Mouse (Mus musculus): ENCODE results near the gene Bbx. TPM values are rescaled to one million over a fixed set of nuclear protein-coding genes. Genes with fewer than 3 reads are reported as not detected.

Gene Bbx
- polyA plus RNA-seq, 1 experiment from 2014 or later, result 50.4 TPM

DNA sequence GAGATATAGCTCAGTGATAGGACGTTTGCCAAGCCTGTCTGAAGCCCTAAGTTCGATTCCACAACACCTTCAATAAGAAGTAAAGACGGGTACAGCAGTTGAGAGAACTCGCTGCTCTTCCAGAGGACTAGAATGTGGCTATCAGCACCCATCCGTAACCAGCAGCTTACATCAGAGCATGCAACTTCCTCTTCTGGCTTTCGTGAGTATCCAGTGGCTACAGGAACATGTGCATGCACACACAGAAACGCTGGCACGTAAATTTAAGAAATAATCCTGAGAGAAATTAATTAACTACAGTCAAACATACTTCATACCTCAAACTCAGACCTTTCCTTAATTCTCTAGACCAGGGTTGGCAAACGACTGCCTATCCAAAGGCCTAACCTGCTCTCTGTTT lies 16.9 kb upstream of the Bbx start:
- no peak overlapping the region for H3K4me2 ChIP-seq (replicated peaks; ENCODE audit: low read depth, low read length)
- H3K27me3 ChIP-seq (ENCODE audit: control insufficient read depth, insufficient read depth, low read length), result no peaks in the 10 kb centered on the region
- no peak overlapping the region for H3K27ac ChIP-seq (ENCODE audit: low read length)
- H3K4me1 ChIP-seq (ENCODE audit: control insufficient read depth, insufficient read depth, low read length), result no peaks in the 10 kb centered on the region
- H3K9me3 ChIP-seq (ENCODE audit: control insufficient read depth, low read depth, low read length), result no peaks in the 10 kb centered on the region
- no peak overlapping the region for H3K9ac ChIP-seq (replicated peaks; ENCODE audit: low read depth, low read length)
- no peak for ATAC-seq (ENCODE audit: insufficient number of reproducible peaks, insufficient read depth, low FRiP score, low read depth)
- H3K36me3 ChIP-seq (ENCODE audit: control insufficient read depth, insufficient read depth, low read length), result no peaks in the 10 kb centered on the region
- H3K4me3 ChIP-seq (ENCODE audit: low read depth, low read length), result no peak overlapping the region
- 83% methylated on average over 9 of the region's 9 CpGs for WGBS

DNA sequence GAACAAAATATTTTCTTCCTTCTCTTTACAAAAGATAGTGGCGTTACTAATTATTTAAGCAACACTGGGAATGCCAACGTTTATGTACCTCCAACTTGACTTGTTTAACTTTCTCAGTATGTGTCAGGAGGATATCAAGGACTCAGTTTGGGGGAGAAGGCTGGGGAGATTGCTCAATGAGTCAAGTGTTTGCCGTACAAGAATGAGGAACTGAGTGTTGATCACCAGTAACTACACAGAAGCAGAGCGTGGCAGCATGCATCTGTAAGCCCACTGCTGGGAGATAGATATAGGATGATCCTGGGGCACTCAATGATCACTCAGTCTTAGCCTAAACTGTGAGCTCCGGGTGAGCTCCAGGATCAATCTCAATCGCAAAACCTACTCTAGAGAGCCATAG lies 12.8 kb upstream of the Bbx start:
- H3K27me3 ChIP-seq (ENCODE audit: control insufficient read depth, insufficient read depth, low read length), result no peaks in the 10 kb centered on the region
- H3K4me1 ChIP-seq (ENCODE audit: control insufficient read depth, insufficient read depth, low read length), result no peaks in the 10 kb centered on the region
- WGBS, result 67% methylated on average over 6 of the region's 6 CpGs
- H3K36me3 ChIP-seq (ENCODE audit: control insufficient read depth, insufficient read depth, low read length), result no peaks in the 10 kb centered on the region
- H3K4me2 ChIP-seq (replicated peaks; ENCODE audit: low read depth, low read length), result no peak overlapping the region
- no peak overlapping the region for H3K27ac ChIP-seq (ENCODE audit: low read length)
- ATAC-seq (ENCODE audit: insufficient number of reproducible peaks, insufficient read depth, low FRiP score, low read depth), result no peak
- H3K9me3 ChIP-seq (ENCODE audit: control insufficient read depth, low read depth, low read length), result no peaks in the 10 kb centered on the region
- no peak overlapping the region for H3K4me3 ChIP-seq (ENCODE audit: low read depth, low read length)
- H3K9ac ChIP-seq (replicated peaks; ENCODE audit: low read depth, low read length), result no peak overlapping the region

DNA sequence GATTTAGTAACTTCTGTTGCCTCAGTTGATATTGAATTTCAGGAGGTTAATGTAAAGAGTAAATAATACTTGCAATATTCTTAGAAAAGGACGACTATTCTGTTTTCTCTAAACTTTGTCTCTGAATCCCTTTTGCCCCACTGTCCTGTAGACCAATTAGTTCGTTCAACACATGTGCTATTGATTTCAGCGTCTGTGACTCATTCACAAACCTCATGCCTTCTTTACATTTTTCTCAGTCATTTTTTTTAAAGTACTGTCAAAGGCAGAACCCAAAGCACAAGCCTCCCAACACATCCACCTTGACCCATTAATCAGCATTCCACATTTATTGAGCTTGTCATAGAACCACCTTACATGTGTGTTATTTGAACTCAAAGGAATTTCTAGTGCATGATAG lies 6.6 kb upstream of the Bbx start:
- no peak overlapping the region for H3K4me3 ChIP-seq (ENCODE audit: low read depth, low read length)

DNA sequence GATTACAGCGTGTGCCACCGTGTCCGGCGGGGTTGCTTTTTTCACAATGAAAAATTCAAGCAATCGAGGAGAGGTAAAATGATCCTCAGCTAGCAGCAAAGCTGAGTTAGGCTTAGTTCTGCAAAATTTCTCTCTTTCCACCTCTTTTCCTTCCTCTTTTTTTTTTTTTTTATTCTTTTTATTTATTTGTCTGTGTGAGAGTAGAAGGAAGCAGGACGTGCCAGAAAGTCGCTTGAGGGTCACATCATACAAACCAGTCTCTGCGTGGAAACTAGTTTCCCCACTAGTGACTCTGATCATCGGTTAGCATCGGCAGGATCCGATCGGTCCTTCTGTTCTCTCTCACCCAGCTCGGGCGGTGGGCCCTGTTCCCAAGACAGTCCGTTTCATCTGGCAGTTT lies 5.6 kb upstream of the Bbx start:
- Histone ChIP-seq H3K27me3 (ENCODE audit: control insufficient read depth, insufficient read depth, low read length) (no peaks in the 10 kb centered on the region), H3K36me3 (ENCODE audit: control insufficient read depth, insufficient read depth, low read length) (no peaks in the 10 kb centered on the region), H3K9ac (replicated peaks; ENCODE audit: low read depth, low read length) (no peak overlapping the region), H3K9me3 (ENCODE audit: control insufficient read depth, low read depth, low read length) (no peaks in the 10 kb centered on the region), H3K4me3 (ENCODE audit: low read depth, low read length) (no peak overlapping the region), H3K27ac (ENCODE audit: low read length) (no peak overlapping the region), H3K4me1 (ENCODE audit: control insufficient read depth, insufficient read depth, low read length) (no peaks in the 10 kb centered on the region), H3K4me2 (replicated peaks; ENCODE audit: low read depth, low read length) (no peak overlapping the region)
- whole genome bisulfite sequencing, result 87% methylated on average over 15 of the region's 15 CpGs
- ATAC-seq (ENCODE audit: insufficient number of reproducible peaks, insufficient read depth, low FRiP score, low read depth), result no peak

More for the DNA sequence above, 6.6 kb upstream of the Bbx start:
- Histone ChIP-seq H3K27ac (ENCODE audit: low read length) (no peak overlapping the region), H3K9ac (replicated peaks; ENCODE audit: low read depth, low read length) (no peak overlapping the region), H3K4me2 (replicated peaks; ENCODE audit: low read depth, low read length) (no peak overlapping the region), H3K4me1 (ENCODE audit: control insufficient read depth, insufficient read depth, low read length) (no peaks in the 10 kb centered on the region), H3K9me3 (ENCODE audit: control insufficient read depth, low read depth, low read length) (no peaks in the 10 kb centered on the region), H3K36me3 (ENCODE audit: control insufficient read depth, insufficient read depth, low read length) (no peaks in the 10 kb centered on the region), H3K27me3 (ENCODE audit: control insufficient read depth, insufficient read depth, low read length) (no peaks in the 10 kb centered on the region)
- 70% methylated on average over 3 of the region's 3 CpGs for WGBS
- no peak for ATAC-seq (ENCODE audit: insufficient number of reproducible peaks, insufficient read depth, low FRiP score, low read depth)

DNA sequence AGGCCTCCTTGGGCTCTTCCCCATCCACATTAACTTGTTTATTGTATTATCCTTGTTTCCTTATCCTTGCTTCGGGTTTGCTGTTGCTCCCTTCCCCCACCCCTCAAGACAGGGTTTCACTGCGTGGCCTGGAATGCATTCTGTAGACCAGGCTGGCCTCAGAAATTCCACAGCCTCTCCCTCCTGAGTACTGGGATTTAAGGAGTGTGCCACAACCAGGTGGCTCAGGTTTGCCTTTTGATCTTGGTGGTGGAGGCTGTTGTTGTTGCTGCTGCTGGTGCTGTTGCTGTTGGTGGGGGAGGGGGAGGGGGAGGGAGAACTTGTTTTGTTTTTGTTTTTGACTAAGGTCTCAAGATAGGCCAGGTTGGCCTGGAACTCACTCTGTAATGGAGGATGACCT lies 5.1 kb upstream of the Bbx start:
- no peak overlapping the region for H3K4me2 ChIP-seq (replicated peaks; ENCODE audit: low read depth, low read length)
- no peaks in the 10 kb centered on the region for H3K9me3 ChIP-seq (ENCODE audit: control insufficient read depth, low read depth, low read length)
- no peaks in the 10 kb centered on the region for H3K27me3 ChIP-seq (ENCODE audit: control insufficient read depth, insufficient read depth, low read length)
- no peak overlapping the region for H3K4me3 ChIP-seq (ENCODE audit: low read depth, low read length)
- no peak overlapping the region for H3K27ac ChIP-seq (ENCODE audit: low read length)
- no peak for ATAC-seq (ENCODE audit: insufficient number of reproducible peaks, insufficient read depth, low FRiP score, low read depth)
- H3K9ac ChIP-seq (replicated peaks; ENCODE audit: low read depth, low read length), result no peak overlapping the region
- no peaks in the 10 kb centered on the region for H3K36me3 ChIP-seq (ENCODE audit: control insufficient read depth, insufficient read depth, low read length)
- no peaks in the 10 kb centered on the region for H3K4me1 ChIP-seq (ENCODE audit: control insufficient read depth, insufficient read depth, low read length)
- 37% methylated on average over 2 of the region's 2 CpGs for WGBS

DNA sequence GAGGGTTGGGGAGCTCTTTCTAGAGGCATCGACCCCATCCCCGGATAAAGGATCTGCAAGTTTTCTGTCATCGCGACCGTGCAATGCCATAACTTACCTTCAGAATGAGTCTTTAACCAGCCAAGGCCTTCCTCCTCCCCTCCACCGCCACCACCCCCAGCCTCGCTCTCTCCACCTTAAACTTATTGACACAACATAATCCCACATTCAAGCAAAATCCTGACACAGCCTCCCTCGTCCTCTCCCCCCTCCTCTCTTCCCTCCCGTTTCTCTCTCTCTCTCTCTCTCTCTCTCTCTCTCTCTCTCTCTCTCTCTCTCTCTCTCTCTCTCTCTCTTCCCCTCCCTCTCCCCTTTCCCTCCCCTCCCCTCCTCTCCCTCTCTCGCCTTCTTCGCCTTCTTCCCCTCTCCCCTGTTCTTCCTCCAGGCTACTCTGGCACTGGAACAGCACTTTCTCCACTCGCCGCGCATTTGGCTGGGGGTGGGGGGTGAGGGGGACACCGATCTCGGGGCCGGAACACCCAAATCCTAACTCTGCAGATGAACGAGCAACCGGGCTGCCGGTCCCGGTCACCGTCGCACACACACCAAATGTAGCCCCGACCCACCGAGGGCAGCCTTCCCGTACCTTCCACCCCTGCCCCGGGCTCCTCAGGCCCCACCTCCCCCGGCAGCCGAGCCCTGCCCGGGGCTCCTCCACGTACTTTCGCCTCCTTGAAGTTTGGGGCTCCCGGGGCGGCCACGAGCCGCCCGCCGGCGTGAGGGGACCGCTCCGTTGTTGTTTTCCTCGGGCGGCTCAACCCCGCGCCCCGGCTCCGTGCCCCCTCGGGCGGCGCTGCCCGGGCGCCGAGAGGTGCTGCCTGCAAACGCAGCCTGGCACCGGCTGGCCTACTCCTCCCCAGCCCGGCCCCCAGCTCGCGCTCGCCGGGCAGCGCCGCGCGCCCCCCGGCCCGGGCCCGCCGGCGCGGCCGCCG lies 894 bp downstream of the Bbx start:
- WGBS, result under 1% methylated on average over 57 of the region's 72 CpGs
- Histone ChIP-seq H3K4me1 (ENCODE audit: control insufficient read depth, insufficient read depth, low read length) (0 out of 2 replicates have a peak, but pooled peaks cover 5% of the 10 kb centered on the region), H3K27ac (ENCODE audit: low read length) (peak overlapping the region; percentile 98), H3K36me3 (ENCODE audit: control insufficient read depth, insufficient read depth, low read length) (no peaks in the 10 kb centered on the region), H3K4me2 (replicated peaks; ENCODE audit: low read depth, low read length) (peak overlapping the region; percentile 93), H3K9ac (replicated peaks; ENCODE audit: low read depth, low read length) (peak overlapping the region; percentile 87), H3K9me3 (ENCODE audit: control insufficient read depth, low read depth, low read length) (no peaks in the 10 kb centered on the region), H3K4me3 (ENCODE audit: low read depth, low read length) (peak overlapping the region; percentile 91), H3K27me3 (ENCODE audit: control insufficient read depth, insufficient read depth, low read length) (no peaks in the 10 kb centered on the region)
- peak; percentile 65 for ATAC-seq (ENCODE audit: insufficient number of reproducible peaks, insufficient read depth, low FRiP score, low read depth)

DNA sequence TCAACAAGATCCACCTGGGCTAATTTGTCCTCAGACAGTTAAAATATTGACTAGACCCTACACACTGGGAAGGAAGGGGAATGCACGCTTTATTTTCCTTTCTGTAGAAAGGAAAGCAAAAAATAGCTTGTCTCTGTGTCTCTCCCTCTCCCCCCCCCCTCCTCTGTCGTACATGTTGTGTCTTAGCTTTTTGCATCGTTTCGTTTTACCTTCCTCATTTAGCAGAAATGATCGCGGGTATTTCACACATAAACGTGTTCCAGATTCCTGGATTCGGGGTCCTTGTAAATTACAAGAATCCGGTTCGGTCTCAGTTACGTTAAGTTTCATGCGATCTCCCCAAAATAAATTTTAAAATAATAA lies 1.7 kb downstream of the Bbx start:
- no peaks in the 10 kb centered on the region for H3K9me3 ChIP-seq (ENCODE audit: control insufficient read depth, low read depth, low read length)
- H3K4me1 ChIP-seq (ENCODE audit: control insufficient read depth, insufficient read depth, low read length), result 0 out of 2 replicates have a peak, but pooled peaks cover 5% of the 10 kb centered on the region
- peak overlapping the region; percentile 87 for H3K9ac ChIP-seq (replicated peaks; ENCODE audit: low read depth, low read length)
- H3K27me3 ChIP-seq (ENCODE audit: control insufficient read depth, insufficient read depth, low read length), result no peaks in the 10 kb centered on the region
- H3K27ac ChIP-seq (ENCODE audit: low read length), result peak overlapping the region; percentile 71; the same call in 1 of the 2 replicates
- 0% methylated on average over 12 of the region's 12 CpGs for WGBS
- H3K4me2 ChIP-seq (replicated peaks; ENCODE audit: low read depth, low read length), result peak overlapping the region; percentile 93
- no peak for ATAC-seq (ENCODE audit: insufficient number of reproducible peaks, insufficient read depth, low FRiP score, low read depth)
- H3K36me3 ChIP-seq (ENCODE audit: control insufficient read depth, insufficient read depth, low read length), result no peaks in the 10 kb centered on the region
- peak overlapping the region; percentile 91 for H3K4me3 ChIP-seq (ENCODE audit: low read depth, low read length)

DNA sequence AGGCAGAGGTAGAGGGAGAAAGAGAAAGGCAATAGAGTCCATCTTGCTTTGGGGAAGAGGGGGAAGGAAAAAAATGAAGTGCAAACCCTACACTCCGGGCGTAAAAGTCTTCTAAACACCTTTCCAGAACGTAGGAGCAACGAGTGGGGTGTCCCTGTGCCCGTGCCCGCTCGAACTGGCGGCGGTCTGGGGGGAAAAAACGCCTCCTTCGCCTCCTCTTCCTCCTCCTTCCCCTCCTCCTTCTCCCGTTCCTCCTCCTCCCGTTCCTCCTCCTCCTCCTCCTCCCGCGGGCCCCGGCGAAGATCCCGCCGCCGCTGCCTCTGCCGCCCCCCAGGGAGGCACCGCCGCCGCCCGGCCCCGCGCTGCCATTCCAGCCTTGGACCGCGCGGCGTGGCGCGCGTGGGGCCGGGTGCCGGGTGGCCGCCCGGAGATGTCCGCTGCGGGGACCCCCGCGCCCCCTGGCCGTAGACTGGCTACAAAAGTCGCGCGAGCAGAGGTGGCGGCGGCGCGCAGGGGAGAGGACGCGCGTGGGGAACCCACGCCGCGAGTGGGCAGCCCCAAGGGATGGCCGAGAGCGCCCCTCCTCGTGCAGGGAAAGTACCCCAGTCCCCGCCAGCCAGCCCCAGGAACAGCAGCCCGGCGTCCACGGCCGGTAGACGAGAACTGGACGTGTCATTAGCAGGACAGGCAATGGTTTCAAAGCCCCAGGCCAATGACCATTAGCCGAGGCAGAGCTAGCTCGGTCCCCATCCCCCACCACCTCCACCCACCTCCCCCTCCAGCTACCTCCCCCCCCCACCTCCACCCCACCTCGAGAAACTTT lies 2.3 kb downstream of the Bbx start:
- Histone ChIP-seq H3K9ac (replicated peaks; ENCODE audit: low read depth, low read length) (peak overlapping the region; percentile 87), H3K4me1 (ENCODE audit: control insufficient read depth, insufficient read depth, low read length) (0 out of 2 replicates have a peak, but pooled peaks cover 5% of the 10 kb centered on the region), H3K27me3 (ENCODE audit: control insufficient read depth, insufficient read depth, low read length) (no peaks in the 10 kb centered on the region), H3K4me3 (ENCODE audit: low read depth, low read length) (peak overlapping the region; percentile 91), H3K27ac (ENCODE audit: low read length) (peak overlapping the region; percentile 61; the same call in 1 of the 2 replicates), H3K9me3 (ENCODE audit: control insufficient read depth, low read depth, low read length) (no peaks in the 10 kb centered on the region), H3K4me2 (replicated peaks; ENCODE audit: low read depth, low read length) (peak overlapping the region; percentile 93), H3K36me3 (ENCODE audit: control insufficient read depth, insufficient read depth, low read length) (no peaks in the 10 kb centered on the region)
- no peak; the same call in 1 of the 2 replicates for ATAC-seq (ENCODE audit: insufficient number of reproducible peaks, insufficient read depth, low FRiP score, low read depth)
- under 1% methylated on average over 65 of the region's 69 CpGs for WGBS

All from stomach, embryonic 14.5 days (tissue).